Mouse (Mus musculus) gastrocnemius, adult 8-10 months (tissue): ENCODE data around the gene Fras1. TPM values are rescaled to one million over a fixed set of nuclear protein-coding genes. Genes with fewer than 3 reads are reported as not detected.

Experiments used
- DNase-seq, 2 experiments: peaks; one replicate each; pipeline ENCODE4 v3.0.0; 2022; ENCODE audit warnings: low spot score in 2 of 2
- total RNA-seq, 4 experiments: library from RNA; stranded (reverse); gene quantifications; 2 replicates each; pipeline ENCODE4 v1.2.4; 2022

Gene Fras1
- total RNA-seq, result 1 to 10 TPM in 3 of 4 experiments, under 1 TPM in 1; 0.48 to 2.3 (median 1.7) TPM

- DNase-seq, result no peak
Measured at GRCm38 (mm10) chr5:96373567-96373985, at the start of gene Fras1. Gene Fras1 (plus strand): TSS chr5:96373955.

GRCm38 (mm10) chr5:96331048-96331737 lies 42.6 kb upstream of the Fras1 start:
- DNase-seq, result no peak

GRCm38 (mm10) chr5:96331738-96332070 lies 42.1 kb upstream of the Fras1 start:
- no peak for DNase-seq

- DNase-seq, result no peak
Measured at GRCm38 (mm10) chr5:96333963-96334362, 39.8 kb upstream of the Fras1 start.

GRCm38 (mm10) chr5:96340564-96340963 lies 33.2 kb upstream of the Fras1 start:
- no peak for DNase-seq

GRCm38 (mm10) chr5:96344983-96345382 lies 28.8 kb upstream of the Fras1 start:
- DNase-seq, result no peak

GRCm38 (mm10) chr5:96351963-96352362 lies 21.8 kb upstream of the Fras1 start:
- DNase-seq, result no peak

- DNase-seq, result no peak
Measured at GRCm38 (mm10) chr5:96363950-96364349, 9.8 kb upstream of the Fras1 start.

GRCm38 (mm10) chr5:96365590-96365989 lies 8.2 kb upstream of the Fras1 start:
- DNase-seq, result no peak

- DNase-seq, result no peak
Measured at GRCm38 (mm10) chr5:96367260-96367659, 6.5 kb upstream of the Fras1 start.

GRCm38 (mm10) chr5:96373106-96373505 lies 649 bp upstream of the Fras1 start:
- no peak for DNase-seq

GRCm38 (mm10) chr5:96373986-96374901 lies 489 bp downstream of the Fras1 start:
- DNase-seq, result peak in 1 of 2 experiments; percentile 23

- DNase-seq, result no peak
Measured at GRCm38 (mm10) chr5:96375391-96375831, 1.7 kb downstream of the Fras1 start.

GRCm38 (mm10) chr5:96376216-96376615 lies 2.5 kb downstream of the Fras1 start:
- DNase-seq, result no peak

- no peak for DNase-seq
Measured at GRCm38 (mm10) chr5:96386138-96386933, 12.6 kb downstream of the Fras1 start.

GRCm38 (mm10) chr5:96388306-96388705 lies 14.6 kb downstream of the Fras1 start:
- no peak for DNase-seq

- DNase-seq, result no peak
Measured at GRCm38 (mm10) chr5:96389963-96390623, 16.3 kb downstream of the Fras1 start.

GRCm38 (mm10) chr5:96391086-96391485 lies 17.3 kb downstream of the Fras1 start:
- no peak for DNase-seq

GRCm38 (mm10) chr5:96394947-96395346 lies 21.2 kb downstream of the Fras1 start:
- DNase-seq, result no peak

GRCm38 (mm10) chr5:96395786-96396650 lies 22.3 kb downstream of the Fras1 start:
- DNase-seq, result no peak
